Mouse (Mus musculus): ENCODE measurements around the gene Slc1a3. TPM values are rescaled to one million over a fixed set of nuclear protein-coding genes. Genes with fewer than 3 reads are reported as not detected.

Gene Slc1a3
- polyA plus RNA-seq, 1 experiment from 2014 or later: 25.2 TPM

DNA sequence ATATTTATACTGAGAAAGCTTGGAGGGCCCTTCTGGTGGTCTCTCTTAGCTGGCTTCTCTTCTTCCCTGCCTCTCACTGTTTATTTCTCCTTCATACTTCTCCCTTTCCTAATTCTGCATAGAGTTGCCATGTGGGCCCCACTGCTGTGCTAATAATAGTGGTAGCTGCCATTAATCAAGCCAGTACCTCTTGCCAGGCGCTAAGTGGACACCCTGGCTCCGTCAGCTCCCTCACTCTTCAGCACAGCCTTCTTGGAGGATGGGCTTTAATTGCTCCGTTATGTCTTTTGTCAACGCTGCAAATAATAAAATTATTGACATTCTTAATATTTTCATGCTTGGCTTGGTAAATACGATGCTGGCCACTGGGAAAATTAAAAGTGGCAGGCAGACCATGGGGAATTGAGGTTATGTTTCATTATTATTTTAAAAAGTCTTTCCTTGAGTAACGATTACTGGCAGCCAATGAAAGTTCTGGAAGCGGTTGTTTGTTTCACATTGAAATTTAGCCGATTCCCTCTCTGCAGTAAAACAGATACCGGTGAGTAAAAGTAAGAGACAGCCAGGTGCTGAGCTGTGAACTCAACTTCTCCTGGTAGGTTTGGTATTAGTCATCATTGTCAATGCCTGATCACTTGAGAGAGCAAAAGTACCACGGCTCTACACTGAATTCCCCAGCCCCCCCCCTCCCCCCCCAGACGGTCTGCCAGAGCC is 94.9 kb downstream of the Slc1a3 start:
- no peak overlapping the region for H3K9ac ChIP-seq (ENCODE audit: low read length)
- no peak overlapping the region for H3K27ac ChIP-seq (ENCODE audit: low read length)
- no peak overlapping the region for H3K4me3 ChIP-seq (ENCODE audit: low read length)
- 77% methylated on average over 11 of the region's 11 CpGs for WGBS
- no peak for ATAC-seq (ENCODE audit: low read depth)
- H3K4me1 ChIP-seq (replicated peaks; ENCODE audit: control insufficient read depth, insufficient read depth, low read length): no peaks in the 10 kb centered on the region
- no peaks in the 10 kb centered on the region for H3K9me3 ChIP-seq (ENCODE audit: control insufficient read depth, low read length)
- no peaks in the 10 kb centered on the region for H3K36me3 ChIP-seq (ENCODE audit: control insufficient read depth, insufficient read depth, low read length)
- H3K27me3 ChIP-seq (ENCODE audit: control insufficient read depth, insufficient read depth, low read depth, low read length): no peaks in the 10 kb centered on the region
- H3K4me2 ChIP-seq (ENCODE audit: low read depth, low read length): no peak overlapping the region

GRCm38 (mm10) chr15:8614701-8615100 is 95.9 kb downstream of the Slc1a3 start:
- H3K9ac ChIP-seq (ENCODE audit: low read length): no peak overlapping the region
- no peak overlapping the region for H3K4me2 ChIP-seq (ENCODE audit: low read depth, low read length)
- H3K27me3 ChIP-seq (ENCODE audit: control insufficient read depth, insufficient read depth, low read depth, low read length): no peaks in the 10 kb centered on the region
- H3K4me3 ChIP-seq (ENCODE audit: low read length): no peak overlapping the region
- no peaks in the 10 kb centered on the region for H3K36me3 ChIP-seq (ENCODE audit: control insufficient read depth, insufficient read depth, low read length)
- no peak for ATAC-seq (ENCODE audit: low read depth)
- H3K4me1 ChIP-seq (replicated peaks; ENCODE audit: control insufficient read depth, insufficient read depth, low read length): no peaks in the 10 kb centered on the region
- WGBS: 75% methylated on average over 5 of the region's 5 CpGs
- no peak overlapping the region for H3K27ac ChIP-seq (ENCODE audit: low read length)
- no peaks in the 10 kb centered on the region for H3K9me3 ChIP-seq (ENCODE audit: control insufficient read depth, low read length)

DNA sequence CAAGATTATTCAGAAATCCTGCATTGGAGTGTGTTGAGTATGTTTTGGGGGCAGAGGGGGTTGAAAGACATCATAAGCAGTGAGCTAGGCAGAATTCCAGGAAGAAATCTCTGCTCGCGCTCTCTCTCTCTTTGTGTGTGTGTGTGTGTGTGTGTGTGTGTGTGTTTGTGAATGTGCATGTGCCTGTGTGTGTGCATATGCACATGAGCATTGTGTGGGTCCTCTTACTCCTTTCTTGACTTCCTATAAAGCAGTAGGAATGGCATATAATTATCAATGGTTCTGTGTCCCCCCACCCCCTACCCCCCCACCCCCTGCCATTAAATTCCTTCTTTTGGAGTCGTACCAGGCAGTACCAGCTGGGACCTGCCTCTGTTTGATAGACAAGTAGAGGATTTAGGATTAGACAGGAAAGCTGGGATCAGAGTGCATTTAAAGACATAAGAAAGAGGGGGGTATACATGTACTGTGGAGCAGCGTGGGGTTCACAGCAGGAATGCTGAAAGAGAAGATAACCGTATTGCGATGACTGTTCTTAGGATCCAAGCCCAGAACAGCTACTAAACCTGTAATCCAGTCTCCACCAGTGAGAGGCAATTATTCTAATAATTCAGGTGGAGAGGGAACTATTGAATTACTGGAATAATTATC is 104.9 kb downstream of the Slc1a3 start:
- no peak for ATAC-seq (ENCODE audit: low read depth)
- no peaks in the 10 kb centered on the region for H3K36me3 ChIP-seq (ENCODE audit: control insufficient read depth, insufficient read depth, low read length)
- WGBS: 65% methylated on average over 6 of the region's 6 CpGs
- H3K9ac ChIP-seq (ENCODE audit: low read length): no peak overlapping the region
- no peak overlapping the region for H3K27ac ChIP-seq (ENCODE audit: low read length)
- no peak overlapping the region for H3K4me2 ChIP-seq (ENCODE audit: low read depth, low read length)
- H3K9me3 ChIP-seq (ENCODE audit: control insufficient read depth, low read length): no peaks in the 10 kb centered on the region
- H3K27me3 ChIP-seq (ENCODE audit: control insufficient read depth, insufficient read depth, low read depth, low read length): no peaks in the 10 kb centered on the region
- H3K4me1 ChIP-seq (replicated peaks; ENCODE audit: control insufficient read depth, insufficient read depth, low read length): no peaks in the 10 kb centered on the region
- no peak overlapping the region for H3K4me3 ChIP-seq (ENCODE audit: low read length)

DNA sequence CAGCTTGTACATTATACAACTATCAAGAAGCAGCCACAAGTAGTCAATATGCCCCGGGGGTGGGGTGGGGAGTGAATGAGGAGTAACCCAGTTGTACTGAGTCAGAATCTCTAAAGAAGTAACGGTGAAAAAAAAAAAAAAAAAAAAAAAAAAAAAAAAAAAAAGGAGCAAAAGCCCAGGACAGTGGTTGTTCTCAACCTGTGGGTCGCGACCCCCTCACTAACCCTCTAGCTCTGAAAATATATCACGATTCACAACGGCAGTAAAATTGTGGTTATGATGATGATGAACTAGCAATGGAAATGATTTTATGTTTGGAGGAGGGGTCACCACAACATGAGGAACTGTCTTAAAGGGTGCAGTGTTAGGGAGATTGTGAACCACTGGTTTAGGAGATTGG is 108.2 kb downstream of the Slc1a3 start:
- Histone ChIP-seq H3K4me2 (ENCODE audit: low read depth, low read length) (no peak overlapping the region), H3K27me3 (ENCODE audit: control insufficient read depth, insufficient read depth, low read depth, low read length) (no peaks in the 10 kb centered on the region), H3K9ac (ENCODE audit: low read length) (no peak overlapping the region), H3K9me3 (ENCODE audit: control insufficient read depth, low read length) (no peaks in the 10 kb centered on the region), H3K27ac (ENCODE audit: low read length) (no peak overlapping the region), H3K4me3 (ENCODE audit: low read length) (no peak overlapping the region), H3K4me1 (replicated peaks; ENCODE audit: control insufficient read depth, insufficient read depth, low read length) (no peaks in the 10 kb centered on the region), H3K36me3 (ENCODE audit: control insufficient read depth, insufficient read depth, low read length) (no peaks in the 10 kb centered on the region)
- WGBS: 84% methylated on average over 6 of the region's 6 CpGs
- no peak for ATAC-seq (ENCODE audit: low read depth)

DNA sequence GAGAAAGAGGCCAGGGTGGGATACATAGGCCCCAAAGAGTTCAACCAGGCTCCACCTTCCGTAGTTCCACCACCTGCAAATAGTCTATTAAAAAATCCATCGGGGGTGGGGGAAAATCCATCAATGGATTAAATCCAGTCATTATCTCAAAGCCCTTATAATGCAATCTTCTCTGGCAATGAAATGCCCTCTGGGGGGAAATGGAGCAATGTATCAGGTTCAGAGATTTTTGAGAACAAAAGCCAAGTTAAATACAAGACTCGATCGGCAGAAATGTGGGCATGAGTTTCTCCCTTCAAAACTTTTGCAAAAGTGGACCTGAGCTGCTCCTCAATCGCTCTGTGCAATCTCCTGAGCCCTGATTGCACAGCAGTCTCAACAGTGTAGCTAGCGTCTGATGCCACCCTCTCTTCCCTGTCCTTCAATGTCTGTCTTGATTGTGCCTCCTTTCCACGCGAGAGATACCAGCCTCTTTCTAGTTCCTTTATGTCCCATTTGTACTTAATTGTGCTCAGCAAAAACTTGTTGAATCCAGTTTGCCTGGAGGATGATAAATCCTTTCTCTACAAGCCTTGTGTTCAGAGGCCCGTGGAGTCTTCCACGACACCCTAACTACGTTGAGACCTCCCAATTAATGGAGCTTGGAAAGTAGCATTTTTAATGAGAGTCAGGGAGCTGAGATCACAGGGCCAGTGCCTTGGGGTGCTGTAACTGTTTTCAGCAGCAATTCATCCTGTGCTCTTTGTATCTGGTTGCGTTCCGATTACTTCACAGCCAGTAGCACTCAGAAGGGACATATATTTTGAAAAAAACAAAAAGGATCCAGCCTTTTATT is 109.0 kb downstream of the Slc1a3 start:
- Histone ChIP-seq H3K4me1 (replicated peaks; ENCODE audit: control insufficient read depth, insufficient read depth, low read length) (no peaks in the 10 kb centered on the region), H3K4me2 (ENCODE audit: low read depth, low read length) (no peak overlapping the region), H3K27ac (ENCODE audit: low read length) (no peak overlapping the region), H3K36me3 (ENCODE audit: control insufficient read depth, insufficient read depth, low read length) (no peaks in the 10 kb centered on the region), H3K9ac (ENCODE audit: low read length) (no peak overlapping the region), H3K9me3 (ENCODE audit: control insufficient read depth, low read length) (no peaks in the 10 kb centered on the region), H3K27me3 (ENCODE audit: control insufficient read depth, insufficient read depth, low read depth, low read length) (no peaks in the 10 kb centered on the region), H3K4me3 (ENCODE audit: low read length) (no peak overlapping the region)
- 84% methylated on average over 13 of the region's 13 CpGs for whole genome bisulfite sequencing
- no peak for ATAC-seq (ENCODE audit: low read depth)

DNA sequence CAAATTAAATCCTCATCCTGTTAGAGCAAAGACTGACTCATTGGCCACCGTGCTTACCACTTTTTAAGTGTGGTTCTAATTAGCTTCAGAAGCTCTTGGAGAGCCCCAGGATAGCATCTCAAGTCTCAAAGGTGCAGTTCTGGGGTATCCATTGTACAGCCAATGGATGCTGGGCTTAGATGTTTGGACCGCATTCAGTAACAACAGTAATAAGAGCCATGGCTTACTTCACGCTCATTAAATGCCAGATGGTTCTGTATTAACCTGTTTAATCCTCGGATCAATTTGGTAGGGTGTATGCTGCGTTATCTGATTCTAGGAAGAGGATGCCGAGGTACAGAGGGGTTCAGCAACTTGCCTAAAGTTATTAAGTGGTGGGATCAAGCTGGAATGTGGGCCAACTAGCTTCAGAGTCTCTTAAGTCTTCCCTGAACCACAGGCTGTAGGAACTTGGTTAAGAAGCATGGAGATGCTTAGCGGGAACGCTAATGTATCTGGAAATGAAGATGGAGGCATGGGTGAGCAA is 114.1 kb downstream of the Slc1a3 start:
- Histone ChIP-seq H3K4me2 (ENCODE audit: low read depth, low read length) (no peak overlapping the region), H3K36me3 (ENCODE audit: control insufficient read depth, insufficient read depth, low read length) (no peaks in the 10 kb centered on the region), H3K27ac (ENCODE audit: low read length) (no peak overlapping the region), H3K4me3 (ENCODE audit: low read length) (no peak overlapping the region), H3K27me3 (ENCODE audit: control insufficient read depth, insufficient read depth, low read depth, low read length) (no peaks in the 10 kb centered on the region), H3K9me3 (ENCODE audit: control insufficient read depth, low read length) (no peaks in the 10 kb centered on the region), H3K9ac (ENCODE audit: low read length) (no peak overlapping the region), H3K4me1 (replicated peaks; ENCODE audit: control insufficient read depth, insufficient read depth, low read length) (no peaks in the 10 kb centered on the region)
- ATAC-seq (ENCODE audit: low read depth): no peak
- WGBS: 87% methylated on average over 8 of the region's 8 CpGs

- H3K27me3 ChIP-seq (ENCODE audit: control insufficient read depth, insufficient read depth, low read depth, low read length): no peaks in the 10 kb centered on the region
- H3K9me3 ChIP-seq (ENCODE audit: control insufficient read depth, low read length): no peaks in the 10 kb centered on the region
- no peaks in the 10 kb centered on the region for H3K4me1 ChIP-seq (replicated peaks; ENCODE audit: control insufficient read depth, insufficient read depth, low read length)
- no peak overlapping the region for H3K4me2 ChIP-seq (ENCODE audit: low read depth, low read length)
- WGBS: 73% methylated on average over 12 of the region's 12 CpGs
- ATAC-seq (ENCODE audit: low read depth): no peak
- H3K27ac ChIP-seq (ENCODE audit: low read length): no peak overlapping the region
- H3K36me3 ChIP-seq (ENCODE audit: control insufficient read depth, insufficient read depth, low read length): no peaks in the 10 kb centered on the region
- no peak overlapping the region for H3K4me3 ChIP-seq (ENCODE audit: low read length)
- H3K9ac ChIP-seq (ENCODE audit: low read length): no peak overlapping the region
These were observed 115.3 kb downstream of the Slc1a3 start for GRCm38 (mm10) chr15:8595226-8595625.

- H3K4me1 ChIP-seq (replicated peaks; ENCODE audit: control insufficient read depth, insufficient read depth, low read length): no peaks in the 10 kb centered on the region
- peak overlapping the region; percentile 13; the same call in 1 of the 2 replicates for H3K4me3 ChIP-seq (ENCODE audit: low read length)
- no peaks in the 10 kb centered on the region for H3K27me3 ChIP-seq (ENCODE audit: control insufficient read depth, insufficient read depth, low read depth, low read length)
- H3K27ac ChIP-seq (ENCODE audit: low read length): no peak overlapping the region
- ATAC-seq (ENCODE audit: low read depth): peak; percentile 23; the same call in 1 of the 2 replicates
- WGBS: 17% methylated on average over 11 of the region's 11 CpGs
- no peak overlapping the region for H3K9ac ChIP-seq (ENCODE audit: low read length)
- no peaks in the 10 kb centered on the region for H3K9me3 ChIP-seq (ENCODE audit: control insufficient read depth, low read length)
- H3K4me2 ChIP-seq (ENCODE audit: low read depth, low read length): peak overlapping the region; percentile 39
- H3K36me3 ChIP-seq (ENCODE audit: control insufficient read depth, insufficient read depth, low read length): no peaks in the 10 kb centered on the region
These were observed 121.0 kb downstream of the Slc1a3 start for GRCm38 (mm10) chr15:8589503-8590116.

- H3K36me3 ChIP-seq (ENCODE audit: control insufficient read depth, insufficient read depth, low read length): no peaks in the 10 kb centered on the region
- no peaks in the 10 kb centered on the region for H3K4me1 ChIP-seq (replicated peaks; ENCODE audit: control insufficient read depth, insufficient read depth, low read length)
- ATAC-seq (ENCODE audit: low read depth): no peak
- no peaks in the 10 kb centered on the region for H3K27me3 ChIP-seq (ENCODE audit: control insufficient read depth, insufficient read depth, low read depth, low read length)
- H3K4me2 ChIP-seq (ENCODE audit: low read depth, low read length): no peak overlapping the region
- H3K9ac ChIP-seq (ENCODE audit: low read length): no peak overlapping the region
- H3K27ac ChIP-seq (ENCODE audit: low read length): no peak overlapping the region
- no peaks in the 10 kb centered on the region for H3K9me3 ChIP-seq (ENCODE audit: control insufficient read depth, low read length)
- 82% methylated on average over 5 of the region's 5 CpGs for WGBS
- H3K4me3 ChIP-seq (ENCODE audit: low read length): no peak overlapping the region
These were observed 122.5 kb downstream of the Slc1a3 start for GRCm38 (mm10) chr15:8588065-8588464.
